In genomic region chr7:30805924-30806323, GRCm38 (mm10) we compare ENCODE assay signal across 9 mouse cellular contexts. TPM values are rescaled to one million over a fixed set of nuclear protein-coding genes. Genes with fewer than 3 reads are reported as not detected.
A peak's percentile ranks its signal among the peaks of the same experiment; 100 is the strongest.
DNase-seq lines count a peak whose midpoint lies in the region; ATAC-seq and TF ChIP-seq lines count a peak whose summit lies in the region.
"Had no signal": no experiment of that assay in that cellular context is flagged by ENCODE, and none has a peak within 500 bp of the region (broad histone marks: within the 10 kb centered on the region; RNA-seq: fewer than 3 reads in every experiment).

No protein-coding gene starts in this region.

- peak; percentile 66 for TF ChIP-seq CTCF in E14TG2a.4 (conservative IDR thresholded peaks at IDR 0.05; ENCODE audit: low read length)

- no peak for ATAC-seq in inflammation-experienced regulatory T-cells, adult 6 months

- no peak overlapping the region for H3K4me3 ChIP-seq in E14TG2a.4 (replicated peaks; ENCODE audit: low read length)
- H3K4me3 ChIP-seq: stomach, embryonic 15.5 days had no signal

- H3K9me3 ChIP-seq in E14TG2a.4 (ENCODE audit: low read length) = peaks cover 7% of the 10 kb centered on the region
- H3K9me3 ChIP-seq: stomach, embryonic 15.5 days had no signal

- no peaks in the 10 kb centered on the region for H3K36me3 ChIP-seq in E14TG2a.4 (ENCODE audit: insufficient read depth, low read length)
- H3K36me3 ChIP-seq: stomach, embryonic 15.5 days had no signal

- peak; percentile 38 for DNase-seq in gastrocnemius, postnatal 10 days
- no peak for DNase-seq in gastrocnemius, adult 8-10 months (ENCODE audit: low spot score in 2 of 2)
- DNase-seq in embryo, embryonic 10.5 days (ENCODE audit: low spot score) = peak; percentile 10
- peak; percentile 51 for DNase-seq in lung, postnatal 36 days
- peak; percentile 14 to 65 for DNase-seq in thymus, postnatal 10 days (ENCODE audit: low spot score in 2 of 2)
- DNase-seq in layer of hippocampus, adult 8-10 months (ENCODE audit: low spot score in 2 of 2) = no peak

- peaks cover 4% of the 10 kb centered on the region for H3K27me3 ChIP-seq in E14TG2a.4 (ENCODE audit: insufficient read depth, low read length)
- H3K27me3 ChIP-seq: stomach, embryonic 15.5 days had no signal

- peaks cover 18% of the 10 kb centered on the region for H3K4me1 ChIP-seq in E14TG2a.4 (replicated peaks; ENCODE audit: low read depth, low read length)

RNA-seq across cellular contexts. Expression of gene Ffar2, which starts 17.7 kb away (rescaled TPM):
- total RNA-seq in gastrocnemius, postnatal 10 days (2021) = 1 to 10 TPM in 1 of 2 experiments, under 1 TPM in 1; 0.56 to 1.2 TPM
- total RNA-seq in gastrocnemius, adult 8-10 months (2022) = 1 to 10 TPM in 2 of 4 experiments, under 1 TPM in 1, not detected in 1; 0.21 to 1.2 (median 1.2) TPM
- under 1 TPM in 1 of 4 experiments, not detected in 3; 0.20 TPM for total RNA-seq in layer of hippocampus, adult 8-10 months (2022)
- polyA plus RNA-seq in inflammation-experienced regulatory T-cells, adult 6 months (2017; shearing (Covaris generic)) = 1 to 10 TPM in 1 of 3 experiments, under 1 TPM in 2; 0.50 to 3.1 (median 0.82) TPM

RNA-seq across cellular contexts. Expression of gene Krtdap, which starts 18.2 kb away (rescaled TPM):
- 1 to 10 TPM; 3.4 to 6.0 TPM for total RNA-seq in gastrocnemius, postnatal 10 days (2021)
- total RNA-seq in gastrocnemius, adult 8-10 months (2022) = 1 to 10 TPM in 3 of 4 experiments, not detected in 1; 1.7 to 3.5 (median 2.0) TPM
- not detected for total RNA-seq in layer of hippocampus, adult 8-10 months (2022)
- polyA plus RNA-seq in inflammation-experienced regulatory T-cells, adult 6 months (2017; shearing (Covaris generic)) = not detected

RNA-seq across cellular contexts. Expression of gene Dmkn, which starts 42.4 kb away (rescaled TPM):
- total RNA-seq in gastrocnemius, postnatal 10 days (2021) = under 1 TPM in 1 of 2 experiments, not detected in 1; 0.33 TPM
- 1 to 10 TPM in 1 of 4 experiments, under 1 TPM in 1, not detected in 2; 0.48 to 1.0 TPM for total RNA-seq in gastrocnemius, adult 8-10 months (2022)
- total RNA-seq in layer of hippocampus, adult 8-10 months (2022) = 1 to 10 TPM in 1 of 4 experiments, under 1 TPM in 2, not detected in 1; 0.84 to 1.5 (median 0.95) TPM
- not detected for polyA plus RNA-seq in inflammation-experienced regulatory T-cells, adult 6 months (2017; shearing (Covaris generic))

RNA-seq across cellular contexts. Expression of gene Ffar3, which starts 50.1 kb away (rescaled TPM):
- total RNA-seq in gastrocnemius, postnatal 10 days (2021) = not detected
- not detected for total RNA-seq in gastrocnemius, adult 8-10 months (2022)
- total RNA-seq in layer of hippocampus, adult 8-10 months (2022) = not detected
- polyA plus RNA-seq in inflammation-experienced regulatory T-cells, adult 6 months (2017; shearing (Covaris generic)) = under 1 TPM in 1 of 3 experiments, not detected in 2; 0.27 TPM

RNA-seq across cellular contexts. Expression of gene Sbsn, which starts 54.7 kb away (rescaled TPM):
- 1 to 10 TPM; 3.5 to 5.8 TPM for total RNA-seq in gastrocnemius, postnatal 10 days (2021)
- 1 to 10 TPM in 2 of 4 experiments, under 1 TPM in 2; 0.53 to 2.0 (median 1.4) TPM for total RNA-seq in gastrocnemius, adult 8-10 months (2022)
- 10 to 100 TPM in 1 of 4 experiments, 1 to 10 TPM in 3; 7.8 to 11.8 (median 8.4) TPM for total RNA-seq in layer of hippocampus, adult 8-10 months (2022)
- polyA plus RNA-seq in inflammation-experienced regulatory T-cells, adult 6 months (2017; shearing (Covaris generic)) = 1 to 10 TPM in 2 of 3 experiments, not detected in 1; 1.5 to 1.6 TPM

Comparison
In these comparisons a context has a peak if more than half of its experiments do, and no peak if none do; other contexts are left out.
1. DNase-seq: peak in gastrocnemius, postnatal 10 days (single experiment), embryo, embryonic 10.5 days (single experiment), lung, postnatal 36 days (single experiment) and thymus, postnatal 10 days (2 of 2); none in gastrocnemius, adult 8-10 months (0 of 2) and layer of hippocampus, adult 8-10 months (0 of 2).